Mouse (Mus musculus): ENCODE measurements around the gene Rpl38. TPM values are rescaled to one million over a fixed set of nuclear protein-coding genes. Genes with fewer than 3 reads are reported as not detected.

The Rpl38 gene
- 728 and 824 TPM in 2 replicates for polyA plus RNA-seq (2015; fragmentation: Nextera tagmentation; extraction: Ambion mirVana)

- DNase-seq (ENCODE audit: low spot score), result peak; percentile 97
- H3K36me3 ChIP-seq (ENCODE audit: insufficient read depth, low read length), result peaks cover 15% of the 10 kb centered on the region; the same call in 1 of the 2 replicates
Measured at GRCm38 (mm10) chr11:114668301-114668710, at the start of gene Rpl38. Gene Rpl38 (plus strand): TSS chr11:114668524.

GRCm38 (mm10) chr11:114618697-114619417, 49.5 kb upstream of the Rpl38 start:
- 59% methylated on average over 17 of the region's 17 CpGs for WGBS
- DNase-seq (ENCODE audit: low spot score), result no peak
- H3K9me3 ChIP-seq (ENCODE audit: low read length), result no peaks in the 10 kb centered on the region
- H3K36me3 ChIP-seq (ENCODE audit: insufficient read depth, low read length), result no peaks in the 10 kb centered on the region
- no peaks in the 10 kb centered on the region for H3K27me3 ChIP-seq (replicated peaks; ENCODE audit: insufficient read depth, low read length)
- no peak overlapping the region for H3K4me3 ChIP-seq (ENCODE audit: low read depth, low read length)
- TF ChIP-seq CTCF (IDR thresholded peaks at IDR 0.05), result no peak
- no peak for TF ChIP-seq EP300 (IDR thresholded peaks at IDR 0.05)
- H3K27ac ChIP-seq (ENCODE audit: low read length), result no peak overlapping the region
- H3K4me1 ChIP-seq (ENCODE audit: insufficient read depth, low read depth, low read length), result no peaks in the 10 kb centered on the region
- no peak for ATAC-seq
- no peak overlapping the region for H3K4me2 ChIP-seq (replicated peaks; ENCODE audit: low read depth, low read length)
- H3K9ac ChIP-seq (replicated peaks; ENCODE audit: low read depth), result no peak overlapping the region

More at GRCm38 (mm10) chr11:114668301-114668710, at the start of gene Rpl38:
- peak within 1 kb of the TSS; percentile 92 for H3K27ac ChIP-seq (ENCODE audit: low read length)
- WGBS, result under 1% methylated on average over 19 of the region's 21 CpGs
- H3K4me1 ChIP-seq (ENCODE audit: insufficient read depth, low read depth, low read length), result peaks cover 9% of the 10 kb centered on the region; the same call in 1 of the 2 replicates
- 0 out of 2 replicates have a peak, but pooled peaks have one; percentile 30 for TF ChIP-seq EP300 (IDR thresholded peaks at IDR 0.05)
- TF ChIP-seq CTCF (IDR thresholded peaks at IDR 0.05), result peak; percentile 88
- H3K9me3 ChIP-seq (ENCODE audit: low read length), result no peaks in the 10 kb centered on the region
- H3K9ac ChIP-seq (replicated peaks; ENCODE audit: low read depth), result peak within 1 kb of the TSS; percentile 73
- H3K4me2 ChIP-seq (replicated peaks; ENCODE audit: low read depth, low read length), result peak within 1 kb of the TSS; percentile 72
- peak; percentile 93 for ATAC-seq
- H3K27me3 ChIP-seq (replicated peaks; ENCODE audit: insufficient read depth, low read length), result no peaks in the 10 kb centered on the region
- H3K4me3 ChIP-seq (ENCODE audit: low read depth, low read length), result peak within 1 kb of the TSS; percentile 76

GRCm38 (mm10) chr11:114626071-114626690, 42.1 kb upstream of the Rpl38 start:
- DNase-seq (ENCODE audit: low spot score), result no peak
- Histone ChIP-seq H3K27ac (ENCODE audit: low read length) (no peak overlapping the region), H3K9ac (replicated peaks; ENCODE audit: low read depth) (no peak overlapping the region), H3K4me2 (replicated peaks; ENCODE audit: low read depth, low read length) (no peak overlapping the region), H3K36me3 (ENCODE audit: insufficient read depth, low read length) (no peaks in the 10 kb centered on the region), H3K4me1 (ENCODE audit: insufficient read depth, low read depth, low read length) (no peaks in the 10 kb centered on the region), H3K27me3 (replicated peaks; ENCODE audit: insufficient read depth, low read length) (no peaks in the 10 kb centered on the region), H3K9me3 (ENCODE audit: low read length) (no peaks in the 10 kb centered on the region), H3K4me3 (ENCODE audit: low read depth, low read length) (no peak overlapping the region)
- WGBS, result 71% methylated on average over 13 of the region's 13 CpGs
- no peak for TF ChIP-seq CTCF (IDR thresholded peaks at IDR 0.05)
- TF ChIP-seq EP300 (IDR thresholded peaks at IDR 0.05), result no peak
- ATAC-seq, result no peak

- H3K4me2 ChIP-seq (replicated peaks; ENCODE audit: low read depth, low read length), result no peak overlapping the region
- ATAC-seq, result no peak
- no peak overlapping the region for H3K27ac ChIP-seq (ENCODE audit: low read length)
- H3K4me3 ChIP-seq (ENCODE audit: low read depth, low read length), result no peak overlapping the region
- no peaks in the 10 kb centered on the region for H3K36me3 ChIP-seq (ENCODE audit: insufficient read depth, low read length)
- H3K27me3 ChIP-seq (replicated peaks; ENCODE audit: insufficient read depth, low read length), result no peaks in the 10 kb centered on the region
- no peak for TF ChIP-seq EP300 (IDR thresholded peaks at IDR 0.05)
- TF ChIP-seq CTCF (IDR thresholded peaks at IDR 0.05), result no peak
- DNase-seq (ENCODE audit: low spot score), result no peak
- no peaks in the 10 kb centered on the region for H3K9me3 ChIP-seq (ENCODE audit: low read length)
- no peak overlapping the region for H3K9ac ChIP-seq (replicated peaks; ENCODE audit: low read depth)
- WGBS, result 67% methylated on average over 5 of the region's 6 CpGs
- H3K4me1 ChIP-seq (ENCODE audit: insufficient read depth, low read depth, low read length), result no peaks in the 10 kb centered on the region
Measured at GRCm38 (mm10) chr11:114627036-114627435, 41.3 kb upstream of the Rpl38 start.

- no peaks in the 10 kb centered on the region for H3K9me3 ChIP-seq (ENCODE audit: low read length)
- H3K27ac ChIP-seq (ENCODE audit: low read length), result no peak overlapping the region
- H3K9ac ChIP-seq (replicated peaks; ENCODE audit: low read depth), result no peak overlapping the region
- H3K36me3 ChIP-seq (ENCODE audit: insufficient read depth, low read length), result no peaks in the 10 kb centered on the region
- DNase-seq (ENCODE audit: low spot score) (no peak), ATAC-seq (no peak)
- no peak overlapping the region for H3K4me3 ChIP-seq (ENCODE audit: low read depth, low read length)
- H3K4me2 ChIP-seq (replicated peaks; ENCODE audit: low read depth, low read length), result no peak overlapping the region
- no peaks in the 10 kb centered on the region for H3K27me3 ChIP-seq (replicated peaks; ENCODE audit: insufficient read depth, low read length)
- H3K4me1 ChIP-seq (ENCODE audit: insufficient read depth, low read depth, low read length), result no peaks in the 10 kb centered on the region
- WGBS, result 66% methylated on average over 12 of the region's 12 CpGs
- TF ChIP-seq CTCF (IDR thresholded peaks at IDR 0.05), result peak; percentile 54
- no peak for TF ChIP-seq EP300 (IDR thresholded peaks at IDR 0.05)
Measured at GRCm38 (mm10) chr11:114628032-114628431, 40.3 kb upstream of the Rpl38 start.

- Histone ChIP-seq H3K4me2 (replicated peaks; ENCODE audit: low read depth, low read length) (no peak overlapping the region), H3K36me3 (ENCODE audit: insufficient read depth, low read length) (no peaks in the 10 kb centered on the region), H3K4me3 (ENCODE audit: low read depth, low read length) (no peak overlapping the region), H3K9me3 (ENCODE audit: low read length) (no peaks in the 10 kb centered on the region), H3K4me1 (ENCODE audit: insufficient read depth, low read depth, low read length) (no peaks in the 10 kb centered on the region), H3K27me3 (replicated peaks; ENCODE audit: insufficient read depth, low read length) (no peaks in the 10 kb centered on the region), H3K27ac (ENCODE audit: low read length) (no peak overlapping the region), H3K9ac (replicated peaks; ENCODE audit: low read depth) (no peak overlapping the region)
- ATAC-seq (no peak), DNase-seq (ENCODE audit: low spot score) (no peak)
- TF ChIP-seq EP300 (IDR thresholded peaks at IDR 0.05) (no peak), CTCF (IDR thresholded peaks at IDR 0.05) (peak; percentile 18)
- 81% methylated on average over 5 of the region's 5 CpGs for WGBS
Measured at GRCm38 (mm10) chr11:114630044-114630443, 38.3 kb upstream of the Rpl38 start.
